Mouse (Mus musculus): Measurements from ENCODE around the gene Mgat5b.
"Not testable (repeated sequence)": the region's sequence is repeated elsewhere in the genome, so short reads cannot be mapped to it uniquely, and the experiment has no call there.

The Mgat5b gene

GRCm38 (mm10) chr11:116918323-116919185 lies at the start of gene Mgat5b:
Mgat5b (plus strand) TSS chr11:116918863.
- DNase-seq (ENCODE audit: low spot score in 2 of 2), result peak; percentile 91 to 93

- no peak for DNase-seq (ENCODE audit: low spot score in 2 of 2)
These were observed 49.4 kb upstream of the Mgat5b start for GRCm38 (mm10) chr11:116869223-116869622.

- DNase-seq (ENCODE audit: low spot score in 2 of 2), result no peak
These were observed 49.0 kb upstream of the Mgat5b start for GRCm38 (mm10) chr11:116869641-116870040.

GRCm38 (mm10) chr11:116871538-116871937 lies 47.1 kb upstream of the Mgat5b start:
- DNase-seq (ENCODE audit: low spot score in 2 of 2), result no peak

- peak; percentile 59 to 70 for DNase-seq (ENCODE audit: low spot score in 2 of 2)
These were observed 44.7 kb upstream of the Mgat5b start for GRCm38 (mm10) chr11:116873987-116874386.

- peak in 1 of 2 experiments; percentile 38 for DNase-seq (ENCODE audit: low spot score in 2 of 2)
These were observed 40.2 kb upstream of the Mgat5b start for GRCm38 (mm10) chr11:116878454-116878853.

GRCm38 (mm10) chr11:116880839-116881238 lies 37.8 kb upstream of the Mgat5b start:
- peak; percentile 55 to 58 for DNase-seq (ENCODE audit: low spot score in 2 of 2)

- no peak for DNase-seq (ENCODE audit: low spot score in 2 of 2)
These were observed 37.2 kb upstream of the Mgat5b start for GRCm38 (mm10) chr11:116881440-116881839.

- DNase-seq (ENCODE audit: low spot score in 2 of 2), result no peak
These were observed 36.2 kb upstream of the Mgat5b start for GRCm38 (mm10) chr11:116882446-116882845.

GRCm38 (mm10) chr11:116884061-116884460 lies 34.6 kb upstream of the Mgat5b start:
- DNase-seq (ENCODE audit: low spot score in 2 of 2), result no peak

GRCm38 (mm10) chr11:116885275-116886151 lies 33.1 kb upstream of the Mgat5b start:
- DNase-seq (ENCODE audit: low spot score in 2 of 2), result peak; percentile 85 to 87

GRCm38 (mm10) chr11:116887136-116887535 lies 31.5 kb upstream of the Mgat5b start:
- DNase-seq (ENCODE audit: low spot score in 2 of 2), result no peak

- DNase-seq (ENCODE audit: low spot score in 2 of 2), result peak; percentile 46 to 50
These were observed 24.9 kb upstream of the Mgat5b start for GRCm38 (mm10) chr11:116893532-116894442.

GRCm38 (mm10) chr11:116895402-116895801 lies 23.3 kb upstream of the Mgat5b start:
- no peak for DNase-seq (ENCODE audit: low spot score in 2 of 2)

GRCm38 (mm10) chr11:116899247-116899646 lies 19.4 kb upstream of the Mgat5b start:
- no peak for DNase-seq (ENCODE audit: low spot score in 2 of 2)

GRCm38 (mm10) chr11:116902588-116902987 lies 16.1 kb upstream of the Mgat5b start:
- DNase-seq (ENCODE audit: low spot score in 2 of 2), result not testable (repeated sequence)

- DNase-seq (ENCODE audit: low spot score in 2 of 2), result no peak
These were observed 12.8 kb upstream of the Mgat5b start for GRCm38 (mm10) chr11:116905741-116906456.

GRCm38 (mm10) chr11:116913573-116913972 lies 5.1 kb upstream of the Mgat5b start:
- no peak for DNase-seq (ENCODE audit: low spot score in 2 of 2)

- no peak for DNase-seq (ENCODE audit: low spot score in 2 of 2)
These were observed 4.3 kb upstream of the Mgat5b start for GRCm38 (mm10) chr11:116914267-116914885.

GRCm38 (mm10) chr11:116915241-116915640 lies 3.4 kb upstream of the Mgat5b start:
- DNase-seq (ENCODE audit: low spot score in 2 of 2), result no peak
